Mouse (Mus musculus) hindlimb bud, embryonic 11.5 days (tissue): ENCODE measurements around the gene Slc2a4.
"Not testable (repeated sequence)": the region's sequence is repeated elsewhere in the genome, so short reads cannot be mapped to it uniquely, and the experiment has no call there.

Experiments used
- DNase-seq: peaks from one replicate; pipeline ENCODE4 v3.0.0-alpha.2; 2012; ENCODE audit warnings: low read depth, low spot score; ENCODE audit errors: extremely low spot score

The Slc2a4 gene

GRCm38 (mm10) chr11:69974907-69975306 is 26.9 kb upstream of the Slc2a4 start:
- DNase-seq = no peak

GRCm38 (mm10) chr11:69970775-69971174 is 22.8 kb upstream of the Slc2a4 start:
- DNase-seq = no peak

DNA sequence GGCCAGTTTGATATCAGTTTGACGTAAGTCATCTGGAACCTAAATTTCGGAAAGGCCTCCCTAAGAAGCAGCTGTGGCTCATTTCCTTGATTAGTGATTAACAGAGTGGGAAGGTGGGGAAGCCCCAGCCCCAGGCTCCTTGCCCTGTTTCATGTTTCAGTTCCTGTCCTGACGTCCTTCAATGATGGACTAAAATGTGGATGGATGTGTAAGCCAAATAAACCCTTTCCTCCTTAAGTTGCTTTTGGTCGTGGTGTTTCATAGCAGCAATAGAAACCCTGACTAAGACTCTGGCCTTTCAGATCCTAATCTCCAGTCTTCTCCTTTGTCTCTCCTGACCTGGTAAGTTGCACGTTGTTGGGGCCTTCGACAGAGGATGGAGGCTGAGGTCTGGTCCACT is 22.2 kb upstream of the Slc2a4 start:
- no peak for DNase-seq

DNA sequence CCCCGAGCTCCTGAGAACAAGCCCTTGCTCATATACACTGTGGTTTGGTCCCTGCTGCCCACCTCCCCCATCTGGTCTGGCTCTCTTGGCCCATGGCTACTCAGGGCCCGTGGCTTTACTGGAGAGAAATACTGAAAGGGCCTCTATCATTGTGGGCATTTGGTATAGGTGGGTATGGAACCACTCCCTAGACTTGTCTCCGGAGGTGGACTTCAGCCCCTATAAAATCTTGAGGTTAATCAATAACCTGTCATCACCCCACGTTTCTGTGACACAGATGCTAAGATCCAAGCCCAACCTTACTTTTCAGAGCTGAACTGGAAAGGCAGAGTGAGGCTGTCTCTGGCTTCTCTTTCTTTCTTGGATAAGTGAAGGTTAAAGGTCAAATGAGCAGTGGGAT is 20.8 kb upstream of the Slc2a4 start:
- DNase-seq = no peak

- DNase-seq = no peak
Observed at GRCm38 (mm10) chr11:69966860-69967517, 19.0 kb upstream of the Slc2a4 start.

DNA sequence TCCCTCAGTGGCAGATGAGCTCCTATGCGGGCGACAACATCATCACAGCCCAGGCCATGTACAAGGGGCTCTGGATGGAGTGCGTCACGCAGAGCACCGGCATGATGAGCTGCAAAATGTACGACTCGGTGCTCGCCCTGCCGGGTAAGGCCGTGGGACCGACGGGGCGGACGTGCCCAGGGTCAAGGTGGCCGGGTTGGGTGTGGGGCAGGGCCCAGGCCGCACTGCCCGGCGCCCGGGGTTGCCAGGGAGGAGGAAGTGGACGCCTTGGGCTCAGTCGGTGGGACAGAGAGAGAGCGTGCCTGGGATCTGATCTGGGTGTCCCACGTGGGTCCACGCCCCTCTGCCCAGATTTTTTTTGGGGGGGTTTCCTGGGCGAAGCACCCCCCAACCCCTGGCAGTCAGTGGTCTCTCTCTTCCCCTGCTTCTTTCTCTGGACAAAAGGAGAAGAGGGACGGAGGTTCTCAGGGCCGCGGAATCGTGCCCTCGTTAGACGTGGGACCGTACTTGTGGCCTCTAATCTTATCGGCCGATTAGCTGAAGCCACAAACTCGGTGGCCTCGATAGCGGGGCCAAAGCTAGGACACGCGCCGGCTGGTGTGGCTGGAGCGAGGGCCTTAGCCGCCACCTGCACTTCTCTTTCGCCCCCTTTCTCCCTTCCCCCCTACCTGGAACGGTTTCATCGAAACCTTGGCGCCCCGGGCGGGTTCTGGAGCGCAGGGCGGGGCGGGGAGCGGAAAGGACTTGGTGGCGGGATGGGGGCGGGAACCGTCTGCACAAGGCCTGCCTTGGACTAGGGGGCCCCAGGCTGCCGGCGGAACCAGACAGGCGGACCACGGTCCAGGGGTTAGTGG is 18.2 kb upstream of the Slc2a4 start:
- no peak for DNase-seq

DNA sequence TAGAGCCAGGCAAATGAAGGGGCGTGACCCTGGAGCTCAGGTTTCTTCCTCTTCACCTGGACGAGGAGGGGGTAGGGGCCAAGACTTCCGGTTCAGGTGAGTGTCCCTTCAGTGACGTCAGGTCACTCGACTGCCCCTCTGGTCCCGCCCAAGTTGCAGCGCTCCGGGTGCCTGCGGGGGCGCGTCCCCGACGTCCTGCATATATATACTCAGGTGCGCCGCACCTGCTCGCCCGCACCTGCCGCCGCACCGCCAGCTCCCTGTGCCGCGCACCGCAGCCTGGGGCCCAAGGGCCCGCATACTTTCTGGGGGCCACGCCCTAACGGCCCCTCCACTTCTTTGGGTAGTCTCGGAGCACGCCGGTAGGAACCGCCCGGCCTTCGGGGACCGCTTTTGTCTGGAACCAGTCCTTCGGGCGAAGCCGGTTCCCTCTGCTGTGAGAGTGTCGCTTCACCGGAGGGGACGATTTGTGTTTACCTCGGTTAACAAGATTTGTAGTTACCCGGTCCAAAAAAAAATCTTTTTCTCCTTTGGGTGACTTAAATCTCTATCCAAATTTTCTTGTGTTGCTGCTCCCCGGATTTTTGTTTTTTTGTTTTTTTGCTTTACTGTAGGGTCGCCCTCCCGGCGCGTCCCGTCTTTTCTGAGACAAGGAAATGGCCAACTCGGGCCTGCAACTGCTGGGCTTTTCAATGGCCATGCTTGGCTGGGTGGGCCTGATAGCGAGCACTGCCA is 17.4 kb upstream of the Slc2a4 start:
- no peak for DNase-seq

DNA sequence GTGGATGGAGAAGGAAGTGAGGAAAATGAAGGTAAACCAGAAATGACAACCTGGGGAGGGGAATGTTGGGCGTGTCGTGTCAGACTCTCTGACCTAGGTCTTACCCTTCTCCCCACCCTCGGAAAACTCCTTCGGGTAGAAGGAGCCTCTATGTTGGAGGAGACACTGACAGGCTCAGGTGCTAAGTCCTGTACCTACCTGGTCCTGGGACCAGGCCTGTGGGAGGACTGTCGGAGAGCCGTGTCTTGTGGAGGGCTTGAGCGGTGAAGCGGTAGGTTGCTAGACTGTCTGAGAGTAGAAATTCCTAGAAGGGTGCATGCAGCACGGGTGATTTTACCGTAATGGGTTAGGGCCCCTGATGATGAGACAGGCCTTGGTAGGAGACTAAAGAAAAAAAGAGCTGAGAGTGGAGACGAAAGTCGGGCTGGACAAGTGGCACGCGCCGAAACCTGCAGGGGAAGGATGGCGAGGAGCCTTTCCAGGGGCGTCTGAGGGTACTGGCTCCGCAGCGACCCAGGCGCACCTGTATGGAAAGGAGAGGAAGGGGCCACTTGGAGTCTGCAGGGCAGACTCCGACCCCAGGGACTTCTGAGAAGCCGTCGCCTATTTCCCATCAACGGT is 16.8 kb upstream of the Slc2a4 start, which contains the start of gene Cldn7:
Gene Cldn7 (plus strand): TSS at position 130 of the 621 bp plus-strand sequence.
- no peak for DNase-seq

- no peak for DNase-seq
Observed at GRCm38 (mm10) chr11:69961841-69962240, 13.9 kb upstream of the Slc2a4 start.

DNA sequence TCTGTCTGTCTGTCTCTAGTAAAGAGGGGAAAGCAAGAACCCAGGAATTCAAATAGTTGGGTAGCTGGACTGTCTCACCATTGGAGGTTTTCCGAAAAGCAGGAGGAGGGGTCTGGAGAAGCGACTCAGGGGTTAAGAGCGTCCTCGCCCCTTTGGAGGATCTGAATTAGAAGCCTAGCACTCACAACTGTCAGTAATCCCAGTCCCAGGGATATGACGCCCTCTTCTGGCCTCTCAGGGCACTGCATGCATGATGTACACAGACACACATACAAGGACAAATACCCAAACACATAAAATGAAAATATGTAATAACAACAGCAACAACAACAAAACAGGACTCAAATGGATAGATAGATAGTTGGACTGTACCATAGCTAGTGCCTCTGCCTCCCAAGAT is 12.6 kb upstream of the Slc2a4 start:
- DNase-seq = no peak

DNA sequence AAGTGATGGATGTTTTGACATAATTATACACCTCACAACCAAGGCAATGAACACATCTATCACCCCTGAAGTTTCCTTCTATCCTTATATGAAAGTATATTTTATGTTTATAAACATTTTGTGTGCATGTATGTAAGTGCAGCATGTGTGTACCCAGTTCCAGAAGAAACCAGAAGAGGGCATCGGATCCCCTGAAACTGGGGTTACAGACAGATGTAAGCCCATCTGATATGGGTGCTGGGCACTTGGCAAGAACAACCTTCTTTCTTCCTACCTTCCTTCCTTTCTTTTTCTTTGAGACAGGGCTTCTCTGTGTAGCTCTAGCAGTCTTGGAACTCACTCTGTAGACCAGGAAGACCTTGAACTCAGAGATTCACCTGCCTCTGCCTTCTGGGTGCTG is 8.2 kb upstream of the Slc2a4 start:
- no peak for DNase-seq

GRCm38 (mm10) chr11:69955618-69956017 is 7.6 kb upstream of the Slc2a4 start:
- DNase-seq = not testable (repeated sequence)

DNA sequence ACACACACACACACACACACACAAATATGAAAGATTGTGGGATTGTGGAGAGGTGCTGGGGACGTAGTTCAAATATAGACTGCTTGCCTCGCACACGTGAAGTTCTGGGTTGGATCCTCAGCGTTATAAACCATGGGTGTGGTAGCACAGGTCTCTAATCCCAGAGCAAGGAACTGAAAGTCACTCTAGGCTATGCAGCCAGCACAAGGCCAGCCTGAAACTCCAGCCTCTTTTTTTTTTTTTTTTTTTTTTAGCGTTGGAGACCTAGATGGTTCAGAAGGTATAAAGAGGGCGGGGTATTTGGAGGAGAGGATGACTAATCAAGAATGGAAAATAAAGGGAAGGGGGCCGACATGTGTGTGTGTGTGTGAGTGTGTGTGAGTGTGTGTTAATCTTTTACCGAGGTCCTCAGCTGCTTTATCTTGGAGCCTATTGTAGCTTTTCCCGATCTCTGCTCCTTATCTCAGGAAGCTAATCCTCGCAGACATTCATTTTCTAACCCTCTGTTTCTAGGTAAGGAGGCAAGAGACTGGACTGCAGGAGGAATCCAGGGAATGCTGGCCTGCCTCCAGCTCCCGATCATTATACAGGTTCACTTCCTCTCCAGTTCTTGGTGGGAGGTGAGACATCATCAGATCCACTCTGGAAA is 5.4 kb upstream of the Slc2a4 start:
- no peak for DNase-seq

GRCm38 (mm10) chr11:69952274-69952673 is 4.3 kb upstream of the Slc2a4 start:
- no peak for DNase-seq

DNA sequence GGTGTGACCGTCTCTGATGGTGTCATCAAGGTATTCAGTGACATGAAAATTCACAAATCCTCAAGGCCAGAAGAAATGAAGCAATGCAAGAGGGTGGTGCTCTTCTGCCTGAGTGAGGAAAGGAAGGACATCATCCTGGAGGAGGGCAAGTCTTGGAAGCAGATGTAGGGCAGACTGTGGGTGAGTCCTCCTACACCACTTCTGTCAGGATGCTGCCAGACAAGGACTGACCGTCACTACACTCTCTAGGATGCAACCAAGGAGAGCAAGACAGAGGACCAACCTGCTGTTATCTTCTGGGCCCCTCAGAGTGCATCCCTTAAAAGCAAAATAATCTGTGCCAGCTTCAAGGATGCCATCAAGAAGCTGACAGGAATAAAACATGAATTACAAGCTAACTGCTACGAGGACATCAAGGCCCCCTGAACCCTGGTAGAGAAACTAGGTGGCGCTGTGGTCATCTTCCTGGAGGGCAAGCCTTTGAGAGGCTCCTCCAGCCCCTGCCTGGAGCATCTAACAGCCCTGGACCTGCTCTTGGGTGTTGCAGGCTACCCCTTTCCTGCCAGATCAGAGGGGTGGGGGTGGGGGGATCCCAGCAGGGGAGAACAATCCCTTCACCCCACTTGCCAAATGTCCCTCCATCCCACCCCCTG is 2.9 kb upstream of the Slc2a4 start:
- DNase-seq = no peak

DNA sequence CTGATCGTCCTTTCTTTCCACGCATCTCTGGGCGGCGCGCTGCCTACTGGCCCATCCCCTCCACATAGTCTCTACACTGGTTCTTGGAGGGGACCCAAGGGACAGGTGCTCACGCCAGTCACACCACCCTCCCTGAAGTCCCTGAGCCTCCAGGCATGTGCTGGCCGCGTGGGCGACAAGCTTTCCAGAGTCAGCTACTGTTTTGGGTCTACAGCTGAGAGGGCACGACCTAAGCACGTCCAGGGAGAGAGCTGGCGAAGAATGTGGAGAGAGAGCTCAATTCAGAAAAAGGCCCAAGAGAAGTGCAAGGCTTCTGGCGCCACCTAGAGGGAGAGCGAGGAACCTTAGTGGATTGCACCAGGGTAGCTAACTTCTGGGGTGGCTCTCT is 769 bp upstream of the Slc2a4 start:
- peak; percentile 94 for DNase-seq

- DNase-seq = no peak
Observed at GRCm38 (mm10) chr11:69947337-69948065, 487 bp downstream of the Slc2a4 start.

- DNase-seq = no peak
Observed at GRCm38 (mm10) chr11:69945997-69946891, 1.7 kb downstream of the Slc2a4 start.

GRCm38 (mm10) chr11:69945216-69945615 is 2.8 kb downstream of the Slc2a4 start:
- no peak for DNase-seq
